Mouse (Mus musculus): ENCODE measurements at regions not wholly inside any gene's neighbourhood (a gene's known extent, or its start where the extent isn't known, plus 50 kb on each side); places are given as distances from the start of the nearest gene placed in this dataset.

DNA sequence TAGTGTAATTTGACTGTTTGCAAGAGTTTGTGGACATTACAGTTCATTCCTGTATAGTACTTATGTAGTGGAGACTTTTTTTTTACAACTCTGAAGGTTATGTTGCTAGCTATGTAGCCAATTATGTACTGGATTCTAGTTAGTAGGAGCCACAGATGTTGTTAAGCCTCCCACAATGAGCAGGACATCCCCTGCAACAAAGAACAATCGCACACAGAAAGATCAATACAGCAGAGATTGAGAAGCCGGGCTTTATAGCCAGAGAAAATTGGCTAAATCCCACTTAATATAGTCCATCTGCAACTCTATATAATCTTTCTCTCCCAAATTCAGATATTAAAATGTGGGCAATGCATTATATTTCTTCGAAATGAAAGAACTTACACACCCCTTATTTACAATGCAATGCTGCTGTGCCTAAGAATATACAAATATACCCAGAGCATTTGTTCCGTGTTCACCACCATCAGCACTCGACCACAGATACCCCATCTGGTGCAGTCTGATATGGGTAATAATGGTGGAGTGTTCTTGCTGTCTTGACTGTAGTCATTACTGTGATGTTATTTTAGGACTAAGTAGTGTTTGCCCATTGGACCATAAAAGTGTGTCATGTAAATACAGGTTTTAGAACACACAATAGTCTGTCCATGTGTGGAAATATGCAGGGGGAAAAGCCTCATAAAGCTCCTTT is 1351.9 kb upstream of the Zeb2 start:
- ATAC-seq, result no peak

DNA sequence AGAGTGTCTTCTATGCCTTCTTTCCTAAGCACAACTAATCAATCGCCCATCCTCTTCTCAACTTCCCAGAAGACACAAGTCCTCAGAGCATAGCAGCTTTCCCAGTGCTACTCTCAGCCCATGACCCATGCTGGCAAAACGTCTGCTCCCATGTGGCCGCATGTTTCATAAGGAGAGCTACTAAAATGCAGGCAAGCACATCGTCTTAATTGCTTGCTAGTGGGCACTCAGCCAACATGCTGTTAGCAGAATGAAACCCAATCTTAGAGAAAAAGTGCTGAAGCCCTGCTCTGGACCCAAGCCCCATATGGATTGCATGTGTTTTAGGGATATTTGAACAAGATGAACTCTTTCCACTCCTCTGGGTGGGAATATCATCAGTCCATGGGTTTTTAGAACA is 1348.2 kb upstream of the Zeb2 start:
- no peak for ATAC-seq

DNA sequence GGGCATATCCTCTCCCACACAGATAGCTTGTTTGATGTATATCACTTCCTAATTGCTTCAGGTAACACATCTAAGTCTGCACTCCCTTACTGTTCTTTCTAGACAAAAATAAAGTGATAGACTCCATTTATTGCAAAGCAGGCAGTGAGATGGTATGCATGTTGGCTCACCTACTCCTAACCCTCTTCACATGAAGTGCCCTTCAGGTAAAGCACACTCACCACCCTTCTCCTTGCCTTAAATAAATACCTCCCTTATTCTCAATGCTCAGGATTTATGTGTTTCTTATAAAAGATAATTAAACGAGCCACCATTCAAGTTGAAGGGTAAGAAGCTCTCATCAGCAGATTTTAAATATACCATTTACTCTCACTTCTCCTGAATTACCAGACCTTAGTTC is 1347.7 kb upstream of the Zeb2 start:
- ATAC-seq, result no peak

DNA sequence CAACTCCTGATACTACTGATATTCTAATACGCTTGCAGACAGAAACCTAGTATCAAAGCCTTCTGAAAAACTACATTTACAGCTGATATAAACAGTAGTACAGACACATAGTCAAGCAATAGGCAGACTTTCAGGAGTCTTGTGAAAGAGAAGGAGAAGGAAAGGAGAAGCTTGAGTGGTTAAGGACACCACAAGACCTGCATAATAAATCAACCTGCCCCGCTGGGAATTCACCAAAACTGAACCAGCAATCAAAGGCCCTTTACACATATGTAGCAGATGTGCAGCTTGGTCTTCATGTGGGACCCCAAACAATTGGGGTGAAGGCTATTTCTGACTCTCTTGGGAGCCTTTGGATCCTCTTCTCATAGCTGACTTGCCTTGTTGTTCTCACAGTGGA is 1345.5 kb upstream of the Zeb2 start:
- no peak for ATAC-seq

DNA sequence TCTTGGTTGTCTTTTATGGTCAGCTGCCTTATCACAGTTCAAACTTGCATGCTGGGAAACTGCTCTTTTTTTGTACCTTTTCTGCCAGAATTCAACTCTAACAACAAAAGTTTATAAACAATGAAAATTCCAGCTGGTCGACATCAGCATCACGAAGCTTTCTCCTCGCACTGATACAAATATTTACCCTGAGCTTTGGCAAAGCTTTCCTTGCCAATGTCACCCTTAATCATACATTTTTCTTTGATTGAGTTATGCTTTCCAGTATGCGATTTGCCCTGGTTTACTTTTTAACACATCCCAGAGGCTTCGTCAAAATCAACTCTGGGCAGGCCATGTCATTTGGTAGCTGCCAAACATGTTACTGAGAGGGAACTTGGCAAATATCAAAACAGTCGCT is 1333.5 kb upstream of the Zeb2 start:
- no peak for ATAC-seq

DNA sequence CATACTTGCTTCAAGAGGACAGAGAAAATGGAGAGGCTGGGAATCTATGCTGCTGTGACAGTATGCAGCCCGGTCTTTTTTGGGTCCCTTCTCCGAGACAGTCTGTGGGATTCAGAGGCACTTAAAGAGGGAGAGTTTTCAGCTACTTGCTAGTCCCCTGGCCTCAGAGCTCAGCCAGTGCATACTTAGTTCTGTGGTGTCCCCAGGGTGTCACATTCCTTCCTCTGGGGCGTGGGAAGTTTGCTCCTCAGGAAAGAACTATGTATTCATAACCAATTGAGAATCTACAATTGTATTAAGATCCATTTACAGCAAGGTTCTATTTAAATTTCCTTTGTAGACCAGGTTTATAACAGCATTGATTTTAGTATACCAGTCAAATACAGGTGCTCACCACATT is 1328.1 kb upstream of the Zeb2 start:
- ATAC-seq, result no peak

DNA sequence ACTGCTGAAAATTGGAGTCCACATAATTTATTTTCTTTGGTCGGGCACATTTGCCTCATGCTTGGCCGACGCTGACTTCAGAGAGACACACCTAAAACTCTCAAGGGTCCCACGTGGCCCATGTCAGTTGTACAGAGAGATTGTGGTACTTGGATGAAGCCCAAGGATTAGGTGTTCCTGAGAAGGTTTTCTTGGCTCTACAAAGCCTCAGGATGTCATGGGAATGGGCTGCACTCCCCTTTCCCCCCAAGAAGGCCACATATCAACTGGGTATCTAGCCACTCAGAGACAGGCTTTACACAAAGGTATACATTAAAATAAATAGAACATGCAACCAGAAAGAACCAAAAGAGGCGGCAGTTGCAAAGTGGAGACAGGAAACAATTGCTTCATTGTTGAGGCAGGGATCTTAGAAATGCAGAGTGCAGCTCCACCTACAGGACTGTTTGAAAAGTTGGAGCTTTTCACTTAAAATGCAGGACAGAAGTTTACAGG is 1326.5 kb upstream of the Zeb2 start:
- peak; percentile 53 for ATAC-seq

DNA sequence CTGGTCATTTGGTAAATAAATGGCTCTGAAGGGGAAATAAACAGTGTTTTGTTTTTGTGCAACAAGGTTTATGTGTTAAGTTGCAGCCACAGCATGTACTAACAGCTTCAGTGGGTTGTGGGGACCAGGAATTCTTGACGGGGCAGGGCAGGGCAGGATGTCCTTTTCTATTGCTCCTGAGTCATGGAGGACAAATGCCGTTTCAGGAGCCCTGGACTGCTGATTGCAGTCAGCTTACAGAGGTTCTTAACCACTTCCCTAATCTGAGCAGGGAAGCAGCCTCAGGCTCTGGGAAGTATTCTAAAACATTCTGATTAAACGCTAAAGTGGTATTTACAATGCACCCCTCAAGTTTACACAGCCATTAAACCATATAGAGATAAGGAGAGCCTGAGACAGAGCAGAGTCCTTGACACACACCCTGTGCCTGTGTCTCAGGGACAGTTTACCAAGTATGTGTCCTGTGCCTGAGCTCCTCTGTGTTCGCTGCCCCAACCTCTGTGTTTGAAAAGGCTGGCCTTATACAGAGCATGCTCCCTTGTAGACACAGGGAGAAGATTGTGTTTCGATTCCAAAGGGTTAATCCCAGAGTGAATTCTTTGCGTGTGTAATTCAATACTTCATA is 1326.0 kb upstream of the Zeb2 start:
- no peak for ATAC-seq

DNA sequence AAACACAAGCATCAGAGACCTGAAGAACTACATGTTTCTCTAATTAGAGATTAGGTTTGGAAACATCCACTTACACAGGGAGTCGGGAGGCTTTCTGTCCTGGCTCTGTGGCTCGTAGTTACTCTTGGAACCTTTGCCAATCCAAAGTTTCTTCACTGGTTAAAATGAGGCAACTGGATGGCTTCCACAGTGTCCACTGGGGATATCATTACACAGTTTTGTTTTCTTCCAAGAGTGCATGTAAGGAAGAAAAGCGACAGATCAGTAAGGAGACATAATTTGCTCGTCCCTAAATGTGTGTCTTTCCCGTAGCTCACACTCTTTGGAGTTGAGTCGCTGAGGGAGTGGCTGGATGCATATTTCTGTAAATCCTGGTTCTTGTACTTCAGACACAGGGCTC is 1325.4 kb upstream of the Zeb2 start:
- no peak for ATAC-seq

DNA sequence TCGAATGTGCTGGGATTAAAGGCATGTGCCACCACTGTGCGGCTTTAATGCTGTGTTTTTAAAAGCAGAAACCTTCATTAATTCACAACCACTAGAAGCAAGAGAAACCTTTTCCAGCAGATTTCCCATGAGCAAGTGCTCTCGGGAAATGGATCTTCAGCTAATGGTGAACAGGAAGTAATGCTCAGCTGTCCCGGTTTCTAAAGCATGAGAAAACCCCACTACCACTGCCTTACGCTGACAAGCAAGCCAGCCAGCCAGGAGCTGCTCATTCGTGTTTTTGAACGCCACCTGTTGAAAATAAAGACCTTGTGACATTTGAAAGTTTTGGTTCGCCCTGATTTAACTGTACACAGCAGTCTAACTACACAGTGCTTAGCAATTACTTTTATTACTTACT is 1324.7 kb upstream of the Zeb2 start:
- no peak for ATAC-seq

DNA sequence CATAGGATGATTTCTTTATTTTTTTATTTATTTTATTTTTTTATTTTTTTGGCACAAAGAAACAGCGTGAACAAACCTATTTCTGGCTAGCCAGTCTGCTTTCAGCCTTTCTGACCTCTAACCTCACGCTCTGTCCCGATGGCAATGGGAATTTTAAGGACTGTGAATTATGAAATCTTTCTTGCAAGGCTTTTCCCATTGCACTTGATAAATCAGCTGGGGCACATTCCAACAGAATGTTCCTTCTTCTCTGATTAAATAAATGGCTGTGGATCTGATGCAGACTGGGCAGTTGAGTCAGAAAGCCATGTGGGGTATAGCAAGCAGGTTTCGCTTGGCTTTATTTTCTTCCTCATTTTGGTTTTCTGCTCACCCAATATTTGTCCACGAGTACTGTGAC is 1324.2 kb upstream of the Zeb2 start:
- no peak for ATAC-seq

DNA sequence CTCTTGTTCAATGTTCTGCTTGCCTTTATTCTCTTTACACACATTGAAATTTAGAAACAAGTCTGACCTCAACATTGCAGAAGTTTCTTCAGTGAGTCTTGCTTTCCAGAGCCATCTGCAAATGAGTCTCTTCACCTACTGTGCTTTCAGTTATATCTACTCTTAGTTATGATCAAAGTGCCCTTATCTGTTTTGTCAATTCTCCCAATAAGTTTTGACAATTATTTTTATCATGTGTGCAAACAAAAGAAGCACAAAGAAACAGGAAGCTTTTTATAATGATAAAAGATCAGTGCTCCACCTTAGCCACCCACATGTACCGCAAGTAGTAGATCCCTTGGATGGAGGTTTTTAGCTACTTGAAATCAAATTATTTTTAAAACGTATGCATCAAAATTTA is 1322.8 kb upstream of the Zeb2 start:
- ATAC-seq, result no peak

DNA sequence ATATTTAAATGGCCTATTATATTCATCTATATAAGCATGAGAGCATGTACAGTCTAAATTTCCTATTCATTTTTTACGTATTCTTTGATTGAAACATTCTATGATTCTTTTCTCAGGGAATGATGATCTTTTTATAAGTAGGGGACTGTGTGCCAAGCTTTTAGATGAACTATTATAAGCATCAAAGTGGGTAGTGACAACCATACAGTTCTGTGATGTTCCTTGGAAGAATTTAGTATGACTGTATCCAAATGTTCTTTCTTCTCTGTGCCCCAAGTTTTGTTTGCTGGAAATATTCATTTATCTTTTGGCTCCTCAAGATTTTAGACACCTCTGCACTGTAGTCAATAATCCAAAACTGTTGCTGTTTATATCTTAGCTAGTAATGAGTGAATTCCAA is 1301.1 kb upstream of the Zeb2 start:
- ATAC-seq, result no peak

DNA sequence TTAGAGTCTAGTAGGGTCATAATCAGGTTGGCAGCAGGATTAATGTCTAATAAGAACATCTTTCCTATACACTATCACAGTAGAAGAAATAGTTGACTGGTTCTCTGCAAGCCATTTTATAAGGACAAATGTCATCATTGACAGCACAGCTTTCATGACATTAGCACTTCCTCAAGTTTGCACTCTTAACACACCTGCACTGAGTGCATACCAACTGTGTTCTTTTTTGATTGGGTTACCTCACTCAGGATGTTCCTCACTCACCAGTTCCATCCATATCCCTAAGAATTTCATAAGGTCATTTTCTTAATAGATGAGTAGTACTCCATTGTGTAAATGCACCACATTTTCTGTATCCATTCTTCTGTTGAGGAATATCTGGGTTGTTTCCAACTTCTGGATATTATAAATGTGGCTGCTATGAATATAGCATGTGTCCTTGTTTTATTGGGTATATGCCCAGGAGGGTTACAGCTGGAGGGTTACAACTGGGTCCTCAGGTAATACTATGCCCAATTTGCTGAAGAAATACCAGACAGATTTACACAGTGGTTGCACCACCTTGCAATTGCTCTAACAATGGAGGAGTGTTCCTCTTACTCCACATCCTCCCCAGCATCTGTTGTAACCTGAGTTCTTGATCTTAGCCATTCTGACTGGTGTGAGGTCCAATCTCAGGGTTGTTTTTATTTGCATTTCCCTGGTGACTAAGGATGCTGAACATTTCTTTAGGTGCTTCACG is 1285.3 kb upstream of the Zeb2 start:
- no peak for ATAC-seq

DNA sequence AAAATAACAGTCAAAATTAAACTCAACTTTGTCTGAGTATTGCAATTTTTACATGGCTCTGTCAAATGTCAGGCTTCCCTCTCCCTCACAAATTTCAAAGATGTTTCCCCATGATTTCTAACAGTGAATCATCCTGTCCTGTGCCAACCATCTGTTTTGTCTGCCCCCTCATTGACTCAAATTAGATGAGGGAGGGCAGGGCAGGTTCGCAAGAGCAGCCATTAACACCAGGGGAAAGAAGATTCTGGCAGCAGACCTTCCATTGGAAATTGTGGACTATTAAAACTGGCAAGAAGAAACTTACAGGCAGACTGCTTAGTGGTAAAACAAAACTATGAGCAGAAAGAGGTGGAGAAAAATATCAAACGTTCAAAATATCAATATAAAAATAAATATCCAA is 1277.0 kb upstream of the Zeb2 start:
- no peak for ATAC-seq

DNA sequence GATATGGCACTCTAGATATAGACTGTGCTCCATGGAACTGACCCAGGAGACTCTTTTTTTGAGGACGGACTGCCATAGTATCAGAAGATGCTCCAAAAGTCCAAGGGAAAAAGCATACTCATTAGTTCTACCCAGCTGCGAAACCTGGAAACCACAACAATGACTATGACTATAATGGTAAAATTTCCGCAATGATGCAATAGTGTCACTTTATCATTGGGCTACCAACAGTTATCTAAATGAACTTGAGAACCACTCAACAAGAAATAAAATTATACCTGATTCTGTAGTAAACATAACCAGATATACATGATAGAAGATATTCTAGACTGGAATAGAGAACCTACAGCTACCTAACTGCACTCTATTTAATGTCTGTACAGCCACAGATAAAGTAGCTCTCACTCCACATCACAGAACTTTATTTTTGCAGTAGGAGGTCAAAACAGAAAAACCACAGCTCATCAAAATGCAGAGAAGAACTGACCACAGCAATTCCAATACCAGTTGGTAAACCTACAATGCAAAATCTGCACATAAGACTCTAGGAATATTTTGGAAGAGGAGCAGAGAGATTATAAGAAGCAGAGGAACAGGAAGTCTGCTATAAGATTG is 1255.8 kb upstream of the Zeb2 start:
- ATAC-seq, result peak; percentile 33

DNA sequence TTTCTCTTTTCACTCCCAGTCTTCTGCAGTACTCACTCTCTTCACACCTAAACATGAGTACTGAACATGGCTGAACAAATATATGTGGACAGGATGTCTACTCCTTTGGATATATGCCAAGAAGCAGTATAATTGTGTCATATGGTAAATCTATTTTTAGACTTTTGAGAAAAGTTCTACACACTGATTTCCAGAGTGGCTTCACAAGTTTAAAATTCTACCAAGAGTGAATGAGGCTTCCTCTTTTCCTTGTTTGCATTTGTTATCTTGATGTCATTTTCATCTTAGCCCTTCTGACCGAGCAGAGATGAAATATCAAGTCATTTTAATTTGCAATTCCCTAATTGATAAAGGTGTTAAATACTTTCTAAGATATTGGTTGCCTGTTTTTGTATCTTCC is 1254.6 kb upstream of the Zeb2 start:
- ATAC-seq, result peak; percentile 23

DNA sequence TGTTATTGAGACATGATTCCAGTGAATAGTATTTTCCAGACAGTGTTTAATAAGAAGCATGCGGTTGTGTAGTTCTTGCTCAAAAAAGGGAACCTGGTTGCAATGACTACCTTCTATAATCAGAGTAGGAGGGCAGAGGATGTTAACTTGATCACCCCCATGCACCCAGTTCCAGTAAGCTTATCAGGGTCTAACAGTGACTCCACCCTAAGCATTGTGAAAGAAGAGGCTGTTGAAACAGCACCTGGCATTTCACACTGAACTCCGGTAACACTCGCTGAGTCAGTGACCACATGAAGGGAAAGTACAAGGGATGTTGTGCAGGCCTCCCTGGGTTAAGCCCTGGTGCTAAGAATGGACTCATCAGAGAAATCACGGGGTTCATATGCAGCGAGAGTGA is 1253.8 kb upstream of the Zeb2 start:
- ATAC-seq, result peak; percentile 81

DNA sequence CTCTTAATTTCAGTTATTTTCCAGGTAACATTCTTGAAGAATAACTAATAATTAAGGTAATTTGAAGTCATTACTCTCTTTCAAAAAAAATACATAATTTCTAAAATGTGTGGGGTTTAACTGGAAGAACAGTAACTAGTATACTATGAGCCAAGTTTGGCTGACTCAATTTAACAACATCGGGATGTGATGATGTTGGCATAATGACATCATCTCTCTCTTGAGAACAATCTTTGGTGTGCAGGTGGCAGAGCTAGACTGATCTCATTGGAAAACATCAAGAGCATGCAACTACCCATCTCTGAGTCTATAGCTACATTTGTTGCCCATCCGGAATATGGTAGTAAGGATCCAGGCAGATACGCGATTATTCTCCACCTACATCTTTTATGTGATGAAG is 1251.7 kb upstream of the Zeb2 start:
- no peak for ATAC-seq

DNA sequence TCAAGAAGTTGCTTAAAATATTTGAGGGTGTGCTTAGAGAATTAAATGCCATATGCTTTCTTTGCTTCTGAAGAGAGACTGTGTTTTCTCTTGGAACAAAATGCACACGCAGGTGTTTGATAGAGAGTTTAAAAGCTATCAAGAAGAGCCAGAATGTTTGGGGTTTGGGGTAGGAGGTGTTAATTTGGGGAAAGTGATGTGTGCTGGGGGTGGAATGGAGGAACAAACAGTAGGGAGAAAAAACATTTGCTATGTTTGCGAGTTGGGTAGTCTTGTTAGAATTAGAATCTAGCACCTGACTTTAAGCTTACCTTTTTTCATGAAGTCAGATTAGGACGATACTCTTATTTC is 1248.9 kb upstream of the Zeb2 start:
- no peak for ATAC-seq

DNA sequence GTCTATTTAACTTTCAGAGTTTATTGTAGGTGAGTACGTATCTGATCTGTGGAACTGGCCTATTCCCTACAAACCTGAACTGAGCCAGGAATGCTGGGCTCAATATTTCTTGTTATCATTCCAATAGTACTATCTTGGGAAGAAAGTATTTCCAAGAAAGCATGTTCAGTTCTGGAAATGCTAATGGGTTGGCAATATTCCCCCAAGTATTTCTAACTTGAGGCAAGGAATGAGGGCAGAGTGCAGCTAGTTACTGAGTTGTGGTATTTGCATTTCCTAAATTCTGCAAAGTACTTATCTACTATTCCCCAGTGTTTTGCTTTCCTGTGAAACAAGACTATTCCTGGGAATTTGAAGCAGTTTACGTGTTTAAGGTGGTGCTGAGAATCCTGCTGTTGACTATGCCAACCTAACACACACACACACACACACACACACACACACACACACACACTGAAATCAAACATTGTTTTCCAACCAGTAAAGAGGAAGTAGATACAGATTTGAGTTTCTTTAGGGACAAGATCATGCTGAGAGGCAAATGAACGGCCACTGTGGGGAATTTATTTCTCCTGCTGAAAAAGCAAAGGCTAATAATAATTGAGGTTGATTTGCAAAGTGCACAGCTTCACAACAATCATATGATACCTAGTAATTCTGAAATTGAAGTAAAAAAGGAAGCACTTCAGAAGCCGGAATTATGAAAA is 1248.4 kb upstream of the Zeb2 start:
- ATAC-seq, result no peak

DNA sequence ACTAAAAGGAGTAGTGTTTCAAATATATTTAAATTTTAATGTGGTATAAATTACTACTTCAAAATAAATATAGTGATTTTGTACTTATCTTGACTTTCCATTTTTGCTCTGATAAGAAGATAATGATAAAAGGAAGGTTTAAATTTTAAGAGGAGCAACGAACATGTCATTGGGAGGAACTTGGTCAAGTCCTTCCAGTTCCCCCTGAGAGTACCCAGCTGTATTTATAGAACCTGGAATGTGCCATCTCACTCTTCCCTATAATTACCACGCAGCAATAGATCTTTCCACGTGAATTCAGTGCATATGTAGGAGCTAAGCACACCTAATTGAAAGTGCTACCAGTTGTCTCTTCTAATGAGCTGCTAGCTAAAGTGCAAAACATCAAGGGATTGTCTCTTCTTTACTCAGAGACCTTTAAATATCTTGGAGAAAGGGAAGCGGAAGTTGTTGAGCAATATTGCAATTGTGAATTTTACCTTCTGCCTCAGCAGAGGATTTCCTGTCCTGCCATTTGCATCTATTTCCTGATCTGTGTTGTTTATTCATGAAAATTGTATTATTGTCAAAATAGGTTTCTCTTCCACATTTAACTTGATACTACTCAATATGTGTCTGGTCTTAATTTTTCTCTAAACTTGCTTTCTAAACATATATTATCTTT is 1243.0 kb upstream of the Zeb2 start:
- no peak for ATAC-seq

DNA sequence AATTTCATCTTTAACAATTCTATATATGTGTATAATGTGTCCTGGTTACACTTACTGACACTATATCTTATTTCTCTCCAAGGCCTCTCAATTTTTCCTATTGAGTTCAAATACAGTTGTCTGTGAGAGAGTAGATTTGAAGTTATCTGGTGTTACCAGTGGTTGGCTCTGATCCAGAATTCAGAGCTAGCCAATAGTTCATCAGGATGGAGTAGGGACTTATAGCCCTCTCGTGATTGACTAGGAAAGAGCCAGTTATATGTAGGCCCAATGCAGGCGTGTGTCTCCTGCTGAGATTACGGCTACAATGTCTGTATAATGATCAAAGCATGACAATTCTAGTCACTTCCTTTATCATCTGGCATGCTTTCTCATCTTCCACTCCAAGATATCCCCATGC is 1241.0 kb upstream of the Zeb2 start:
- no peak for ATAC-seq

Data from CD4-positive, CD25-positive, alpha-beta regulatory T cell, adult 4 months (primary cell).